Mouse (Mus musculus) neural tube, embryonic 15.5 days (tissue): ENCODE measurements at regions not wholly inside any gene's neighbourhood (a gene's known extent, or its start where the extent isn't known, plus 50 kb on each side); places are given as distances from the start of the nearest gene placed in this dataset.
A peak's percentile ranks its signal among the peaks of the same experiment; 100 is the strongest.

Experiments
- ATAC-seq: fragments of 200-750 bp; cut with Nextera tagmentation; 2 replicates; pipeline ENCODE4 v1.8.0; 2017; ENCODE audit warnings: mild to moderate bottlenecking, moderate TSS enrichment, moderate library complexity; ENCODE audit not compliant: low FRiP score
- H3K27ac ChIP-seq: fragments of 300-500 bp; sonication (generic); replicated peaks from 2 replicates; pipeline ENCODE4 v1.5.1; 2015; ENCODE audit warnings: mild to moderate bottlenecking, inconsistent platforms
- H3K27me3 ChIP-seq: fragments of 300-500 bp; sonication (generic); replicated peaks from 2 replicates; pipeline ENCODE4 v1.6.1; 2015; ENCODE audit warnings: inconsistent platforms
- H3K36me3 ChIP-seq: fragments of 300-500 bp; sonication (generic); 2 replicates; pipeline ENCODE4 v1.6.1; 2015; ENCODE audit warnings: inconsistent platforms
- H3K4me1 ChIP-seq: fragments of 300-500 bp; sonication (generic); 2 replicates; pipeline ENCODE4 v1.6.1; 2015; ENCODE audit warnings: inconsistent platforms
- H3K4me2 ChIP-seq: fragments of 300-500 bp; sonication (generic); 2 replicates; pipeline ENCODE4 v1.6.1; 2015; ENCODE audit warnings: inconsistent platforms, mild to moderate bottlenecking, moderate library complexity
- H3K4me3 ChIP-seq: fragments of 300-500 bp; sonication (generic); replicated peaks from 2 replicates; pipeline ENCODE4 v1.5.1; 2015; ENCODE audit warnings: mild to moderate bottlenecking, inconsistent platforms
- H3K9ac ChIP-seq: fragments of 300-500 bp; sonication (generic); replicated peaks from 2 replicates; pipeline ENCODE4 v1.6.1; 2015; ENCODE audit warnings: mild to moderate bottlenecking, inconsistent platforms
- H3K9me3 ChIP-seq: fragments of 300-500 bp; sonication (generic); replicated peaks from 2 replicates; pipeline ENCODE4 v1.6.1; 2016; ENCODE audit warnings: inconsistent platforms
- WGBS: fragments of 180-500 bp; shearing (Covaris S2); methylation state at CpG from one replicate; pipeline ENCODE4 v1.1.7; 2015; ENCODE audit warnings: mixed read lengths; 5-methylcytosine and 5-hydroxymethylcytosine counted together

DNA sequence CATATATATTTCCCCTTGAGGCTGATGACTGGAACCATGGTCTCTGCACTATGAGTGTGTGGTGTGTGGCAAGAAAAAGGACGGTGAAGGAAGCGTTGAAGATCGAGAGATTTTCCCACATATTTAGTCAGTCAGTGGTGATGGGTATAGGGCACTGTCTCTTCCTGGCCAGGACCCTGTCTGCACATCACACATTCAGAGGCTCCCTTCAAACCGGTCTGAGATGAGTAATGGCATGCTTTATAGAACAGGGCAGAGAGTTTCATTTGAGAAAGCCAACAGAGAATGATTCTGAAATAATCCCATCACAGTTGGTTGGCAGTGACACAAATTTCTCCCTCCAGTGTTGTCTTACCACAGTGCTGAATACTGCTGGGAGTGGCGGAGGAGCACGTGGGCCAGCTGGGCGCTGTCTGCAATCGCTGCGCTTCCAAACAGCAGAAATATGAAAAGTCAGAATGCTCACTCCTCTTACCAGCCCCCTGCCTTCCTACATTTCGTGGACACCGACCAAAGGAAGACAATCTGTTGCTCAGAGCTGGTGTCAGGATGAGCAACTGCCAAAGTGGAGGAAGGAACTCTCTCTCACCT, 77.2 kb upstream of the Rapgef5 start:
- Histone ChIP-seq H3K9ac (no peak overlapping the region), H3K36me3 (no peaks in the 10 kb centered on the region), H3K27ac (no peak overlapping the region), H3K9me3 (no peaks in the 10 kb centered on the region), H3K4me3 (no peak overlapping the region), H3K27me3 (no peaks in the 10 kb centered on the region), H3K4me1 (no peaks in the 10 kb centered on the region), H3K4me2 (no peak overlapping the region)
- ATAC-seq: no peak
- 70% methylated on average over 11 of the region's 11 CpGs for WGBS

DNA sequence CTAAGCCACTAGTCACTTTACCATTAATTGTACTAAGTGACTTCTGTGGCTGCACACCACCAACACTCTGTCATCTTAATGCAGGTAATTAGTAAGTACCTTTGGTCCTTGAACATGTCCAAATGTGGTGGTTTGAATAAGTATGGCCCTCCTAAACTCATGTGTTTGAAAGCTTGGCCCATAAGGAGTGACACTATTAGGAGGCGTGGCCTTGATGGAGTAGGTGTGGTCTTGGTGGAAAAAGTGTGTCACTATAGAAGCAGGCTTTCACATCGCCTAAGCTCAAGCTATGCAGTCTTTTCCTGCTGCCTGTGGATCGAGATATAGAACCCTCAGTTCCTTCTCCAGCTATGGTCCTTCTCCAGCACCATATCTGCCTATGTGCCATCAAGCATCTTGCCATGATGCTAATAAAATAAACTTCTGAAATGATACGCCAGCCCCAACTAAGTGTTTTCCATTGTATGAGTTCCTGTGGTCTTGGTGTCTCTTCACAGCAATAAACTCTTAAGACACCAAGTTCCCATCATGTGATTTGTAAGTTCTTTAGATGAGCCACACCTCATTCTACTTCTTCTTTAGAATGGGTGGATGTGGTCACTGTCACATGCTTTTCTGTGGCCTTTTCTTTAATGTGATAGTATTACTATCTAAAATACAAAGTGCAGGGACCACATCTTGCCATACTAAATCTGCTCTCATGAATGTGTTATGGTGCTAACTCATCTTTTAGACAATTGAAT, 71.9 kb upstream of the Rapgef5 start:
- no peak for ATAC-seq
- no peaks in the 10 kb centered on the region for H3K36me3 ChIP-seq
- no peaks in the 10 kb centered on the region for H3K9me3 ChIP-seq
- peaks cover 13% of the 10 kb centered on the region for H3K4me1 ChIP-seq
- H3K9ac ChIP-seq: no peak overlapping the region
- no peak overlapping the region for H3K27ac ChIP-seq
- whole genome bisulfite sequencing: 92% methylated on average over 4 of the region's 4 CpGs
- H3K4me2 ChIP-seq: no peak overlapping the region
- no peak overlapping the region for H3K4me3 ChIP-seq
- no peaks in the 10 kb centered on the region for H3K27me3 ChIP-seq

DNA sequence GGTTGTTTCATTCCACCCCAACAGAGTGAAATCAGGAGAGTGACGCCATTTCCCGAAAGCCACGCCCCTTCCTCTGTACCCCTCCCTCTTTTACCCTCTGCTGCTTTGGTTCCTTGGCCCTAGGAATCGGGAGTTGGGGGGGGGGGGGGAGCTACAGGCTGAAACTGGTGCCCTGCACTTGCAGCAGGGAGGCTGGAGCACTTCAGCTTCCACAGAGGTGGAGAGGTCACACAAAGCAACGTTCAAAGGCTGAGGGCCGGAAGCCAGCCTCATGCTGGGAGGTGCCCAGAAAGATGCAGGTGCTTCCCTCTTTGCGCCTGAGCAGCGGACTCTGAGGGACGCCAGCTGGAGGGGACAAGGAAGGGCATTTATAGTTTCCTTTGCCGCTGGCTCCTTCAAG, 69.1 kb upstream of the Rapgef5 start:
- peak overlapping the region; percentile 42 for H3K4me2 ChIP-seq
- no peak overlapping the region for H3K27ac ChIP-seq
- WGBS: 19% methylated on average over 10 of the region's 10 CpGs
- no peak for ATAC-seq
- no peak overlapping the region for H3K4me3 ChIP-seq
- peaks cover 13% of the 10 kb centered on the region for H3K4me1 ChIP-seq
- H3K9ac ChIP-seq: no peak overlapping the region
- H3K36me3 ChIP-seq: no peaks in the 10 kb centered on the region
- H3K9me3 ChIP-seq: no peaks in the 10 kb centered on the region
- no peaks in the 10 kb centered on the region for H3K27me3 ChIP-seq

DNA sequence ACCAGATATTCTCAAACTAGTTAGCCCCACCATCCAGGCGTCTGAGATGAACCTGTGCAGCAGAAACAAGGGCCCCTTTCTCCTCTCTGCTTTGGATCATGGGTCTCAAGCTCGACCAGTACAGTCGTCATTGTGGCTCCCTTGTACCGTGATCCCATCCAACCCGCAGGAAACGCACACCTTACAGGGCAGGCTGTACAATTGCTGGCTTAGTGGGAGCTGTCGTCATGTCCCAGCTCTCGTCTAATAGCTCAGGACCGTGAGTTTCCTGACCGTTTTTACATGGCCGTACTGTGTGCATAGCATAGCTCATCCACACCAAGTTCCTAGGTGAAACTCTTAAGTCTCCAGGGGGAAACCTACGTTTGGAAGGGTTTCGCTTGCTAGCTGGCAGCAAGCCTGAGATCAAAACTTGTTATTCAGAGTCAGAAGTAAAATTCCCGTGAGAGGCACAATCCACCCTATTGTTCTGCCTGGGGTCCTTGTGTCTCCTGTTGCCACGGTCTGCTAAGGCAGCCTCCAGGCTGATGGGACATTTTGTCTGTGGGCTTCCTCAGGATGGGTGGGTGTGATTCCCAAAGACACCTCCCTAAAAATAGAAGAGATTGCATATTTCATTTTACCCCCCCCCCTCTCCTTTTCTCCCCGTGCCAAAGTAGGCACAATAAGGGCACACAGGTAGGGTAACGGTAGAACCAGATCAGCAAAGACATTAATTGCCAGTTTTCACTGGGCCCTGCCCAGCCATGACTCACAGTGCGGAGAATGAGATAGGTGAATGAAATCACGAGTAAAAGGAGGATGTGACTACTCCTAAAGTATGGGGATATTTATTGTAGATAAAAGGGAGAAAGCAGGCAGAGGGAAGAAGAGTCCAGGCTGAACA, 68.2 kb upstream of the Rapgef5 start:
- WGBS: 64% methylated on average over 19 of the region's 19 CpGs
- no peak for ATAC-seq

DNA sequence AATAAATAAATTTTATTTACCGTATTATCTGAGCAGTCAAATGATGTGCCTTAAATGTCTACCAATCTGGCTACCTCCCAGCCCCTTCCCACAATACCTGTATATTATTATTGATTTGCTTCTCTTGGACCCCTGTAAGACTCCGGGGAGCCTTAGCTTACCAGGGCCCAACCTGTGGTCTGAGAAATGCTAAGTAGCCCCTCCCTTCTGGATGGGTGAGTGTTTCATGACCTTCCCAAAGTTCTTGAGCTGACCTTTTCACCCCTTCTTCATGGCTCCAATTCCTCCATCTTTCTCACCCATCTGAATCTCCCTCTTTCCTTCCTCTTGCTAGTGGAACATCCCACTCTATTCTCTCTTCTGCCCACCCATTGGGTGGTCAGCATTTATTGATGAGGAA, 67.2 kb upstream of the Rapgef5 start:
- Histone ChIP-seq H3K27ac (no peak overlapping the region), H3K9ac (no peak overlapping the region), H3K36me3 (no peaks in the 10 kb centered on the region), H3K4me3 (no peak overlapping the region), H3K4me1 (peaks cover 13% of the 10 kb centered on the region), H3K4me2 (no peak overlapping the region), H3K27me3 (no peaks in the 10 kb centered on the region), H3K9me3 (no peaks in the 10 kb centered on the region)
- ATAC-seq: no peak
- WGBS: 87% methylated on average over 2 of the region's 2 CpGs

More for the DNA sequence above, 68.2 kb upstream of the Rapgef5 start:
- H3K9me3 ChIP-seq: no peaks in the 10 kb centered on the region
- peaks cover 13% of the 10 kb centered on the region for H3K4me1 ChIP-seq
- H3K36me3 ChIP-seq: no peaks in the 10 kb centered on the region
- no peaks in the 10 kb centered on the region for H3K27me3 ChIP-seq
- H3K4me2 ChIP-seq: no peak overlapping the region
- H3K27ac ChIP-seq: no peak overlapping the region
- H3K4me3 ChIP-seq: no peak overlapping the region
- H3K9ac ChIP-seq: no peak overlapping the region

DNA sequence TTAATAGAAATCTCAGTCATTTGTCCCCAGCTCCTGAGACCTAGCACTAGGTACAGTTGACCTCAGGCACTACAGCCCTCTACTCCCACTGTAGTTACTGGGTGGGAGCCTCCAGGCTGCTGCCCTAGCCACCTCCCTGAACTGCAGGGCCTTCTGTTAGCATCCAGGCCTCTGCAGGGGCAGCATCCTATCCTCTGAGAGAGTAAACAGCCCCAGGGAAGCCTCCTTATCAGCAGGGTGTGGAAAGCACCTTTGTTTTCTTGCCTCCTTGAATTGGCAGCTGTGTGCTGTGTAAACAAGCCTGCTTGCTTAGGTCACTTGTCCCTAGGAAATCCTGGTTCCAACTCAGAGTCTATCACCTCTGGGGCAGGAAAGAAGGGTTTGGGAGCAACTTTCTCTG, 66.2 kb upstream of the Rapgef5 start:
- Histone ChIP-seq H3K4me1 (peaks cover 13% of the 10 kb centered on the region), H3K27ac (no peak overlapping the region), H3K4me3 (no peak overlapping the region), H3K36me3 (no peaks in the 10 kb centered on the region), H3K9ac (no peak overlapping the region), H3K9me3 (no peaks in the 10 kb centered on the region), H3K27me3 (no peaks in the 10 kb centered on the region), H3K4me2 (no peak overlapping the region)
- ATAC-seq: no peak

DNA sequence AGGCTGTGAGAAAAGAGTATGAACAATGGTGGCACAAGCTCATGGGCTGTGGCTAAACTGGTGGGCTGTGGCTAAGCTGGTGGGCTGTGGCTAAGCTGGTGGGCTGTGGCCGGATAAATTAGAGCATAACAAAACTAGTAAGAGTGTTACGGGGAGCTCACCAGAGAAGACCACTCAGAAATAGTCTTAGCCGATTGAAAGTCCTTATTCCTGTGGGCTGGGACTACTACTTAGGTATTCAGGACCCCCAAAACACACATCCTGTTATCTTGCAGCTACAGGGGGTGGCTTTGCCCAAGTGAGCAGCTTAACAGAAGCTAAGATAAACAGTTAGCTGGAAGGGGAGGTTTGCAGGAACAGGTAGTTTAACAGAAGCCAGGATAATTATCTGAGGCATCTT, 65.4 kb upstream of the Rapgef5 start:
- H3K9ac ChIP-seq: no peak overlapping the region
- H3K4me1 ChIP-seq: peaks cover 13% of the 10 kb centered on the region
- H3K36me3 ChIP-seq: no peaks in the 10 kb centered on the region
- H3K27ac ChIP-seq: no peak overlapping the region
- ATAC-seq: no peak
- WGBS: 80% methylated on average over 3 of the region's 3 CpGs
- H3K4me2 ChIP-seq: no peak overlapping the region
- H3K27me3 ChIP-seq: no peaks in the 10 kb centered on the region
- H3K9me3 ChIP-seq: no peaks in the 10 kb centered on the region
- H3K4me3 ChIP-seq: no peak overlapping the region

DNA sequence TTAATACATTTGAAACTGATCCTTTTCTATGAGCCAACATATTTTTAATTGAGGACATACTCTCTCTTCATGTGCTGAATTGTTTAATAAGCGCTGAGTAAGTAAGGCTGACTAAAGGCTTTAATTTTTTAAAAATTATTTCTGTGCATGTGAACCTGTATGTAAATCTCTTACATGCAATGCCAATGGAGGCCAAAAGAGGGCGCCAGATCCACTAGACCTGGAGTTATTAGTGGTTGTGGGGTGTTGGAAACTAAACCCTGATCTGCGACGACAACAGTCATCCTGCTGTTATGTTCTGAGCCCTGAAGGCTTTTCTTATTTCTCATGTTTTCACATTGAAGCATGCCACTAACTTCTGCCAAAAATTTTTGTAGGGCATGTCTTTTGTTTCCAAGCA, 64.8 kb upstream of the Rapgef5 start:
- H3K4me2 ChIP-seq: no peak overlapping the region
- no peaks in the 10 kb centered on the region for H3K36me3 ChIP-seq
- no peak overlapping the region for H3K4me3 ChIP-seq
- no peak overlapping the region for H3K27ac ChIP-seq
- no peak for ATAC-seq
- H3K4me1 ChIP-seq: peaks cover 11% of the 10 kb centered on the region
- no peak overlapping the region for H3K9ac ChIP-seq
- WGBS: 61% methylated on average over 4 of the region's 4 CpGs
- H3K27me3 ChIP-seq: no peaks in the 10 kb centered on the region
- no peaks in the 10 kb centered on the region for H3K9me3 ChIP-seq

DNA sequence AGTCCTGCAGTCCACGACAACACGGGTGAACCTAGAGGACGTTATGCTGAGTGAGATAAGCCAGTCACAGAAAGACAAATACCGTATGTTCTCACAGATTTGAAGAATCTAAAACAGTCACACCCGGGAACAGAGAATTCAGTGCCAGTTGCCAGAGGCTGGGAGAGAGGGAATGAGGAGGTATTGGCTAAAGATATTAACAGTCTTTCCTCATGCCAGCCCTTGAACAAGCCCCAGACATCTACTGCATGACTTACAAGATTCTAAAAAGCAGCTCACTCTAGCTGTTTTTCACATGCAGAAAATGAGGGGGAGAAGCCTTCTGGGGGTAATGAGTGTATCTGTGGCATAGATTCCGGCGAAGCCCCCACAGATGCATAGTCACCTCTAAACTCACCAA, 60.5 kb upstream of the Rapgef5 start:
- Histone ChIP-seq H3K4me2 (no peak overlapping the region), H3K36me3 (no peaks in the 10 kb centered on the region), H3K27me3 (no peaks in the 10 kb centered on the region), H3K9me3 (no peaks in the 10 kb centered on the region), H3K9ac (no peak overlapping the region), H3K27ac (no peak overlapping the region), H3K4me3 (no peak overlapping the region), H3K4me1 (0 out of 2 replicates have a peak, but pooled peaks cover 2% of the 10 kb centered on the region)
- 87% methylated on average over 7 of the region's 7 CpGs for WGBS
- no peak for ATAC-seq

DNA sequence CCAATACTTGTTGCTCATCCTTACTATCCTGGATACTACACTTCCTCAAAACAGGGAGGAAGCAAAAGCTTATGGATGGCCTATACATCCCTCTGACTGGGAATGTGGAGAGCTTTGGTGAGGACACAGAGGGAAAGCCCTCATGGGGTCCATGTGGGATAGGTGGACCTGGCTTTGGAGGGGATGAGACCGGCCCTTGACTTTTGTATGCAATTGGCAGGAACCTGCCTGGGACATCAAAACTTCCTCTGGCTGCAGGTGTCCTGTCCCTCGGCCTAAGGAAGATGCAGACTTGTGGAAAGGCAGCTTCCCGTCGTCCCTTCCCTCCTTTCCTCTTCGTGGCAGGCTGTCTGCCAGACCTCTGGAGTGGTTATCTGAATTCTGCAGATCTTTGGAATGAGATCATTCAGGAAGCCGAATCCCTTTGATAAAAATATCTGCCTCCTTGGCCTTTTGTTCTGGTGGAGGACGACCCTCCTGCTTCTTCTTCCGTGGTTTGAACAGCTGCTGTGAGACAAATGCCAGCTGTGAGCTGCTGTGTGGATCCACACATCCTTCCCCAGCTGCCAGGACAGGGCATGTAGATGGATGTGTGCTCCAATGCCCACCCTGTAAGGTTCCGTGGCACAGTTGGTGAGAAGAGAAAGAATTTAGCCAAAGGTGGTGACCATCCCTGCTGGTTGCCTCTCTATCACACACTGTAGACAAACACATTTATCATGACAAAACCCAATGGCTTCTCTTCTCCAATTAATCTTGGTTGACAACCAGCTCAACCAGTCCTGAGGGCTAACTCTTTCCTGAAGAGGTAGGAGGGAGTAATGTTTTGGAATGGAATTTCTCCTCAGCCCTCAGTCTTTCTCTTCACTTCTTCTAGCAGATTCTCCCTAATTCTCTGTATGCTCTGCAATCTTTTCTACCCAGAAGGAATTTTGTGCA, 57.9 kb upstream of the Rapgef5 start:
- Histone ChIP-seq H3K9me3 (no peaks in the 10 kb centered on the region), H3K9ac (no peak overlapping the region), H3K4me3 (no peak overlapping the region), H3K36me3 (no peaks in the 10 kb centered on the region), H3K27ac (no peak overlapping the region), H3K4me1 (0 out of 2 replicates have a peak, but pooled peaks cover 2% of the 10 kb centered on the region), H3K4me2 (no peak overlapping the region), H3K27me3 (no peaks in the 10 kb centered on the region)
- 47% methylated on average over 9 of the region's 9 CpGs for WGBS
- no peak for ATAC-seq

DNA sequence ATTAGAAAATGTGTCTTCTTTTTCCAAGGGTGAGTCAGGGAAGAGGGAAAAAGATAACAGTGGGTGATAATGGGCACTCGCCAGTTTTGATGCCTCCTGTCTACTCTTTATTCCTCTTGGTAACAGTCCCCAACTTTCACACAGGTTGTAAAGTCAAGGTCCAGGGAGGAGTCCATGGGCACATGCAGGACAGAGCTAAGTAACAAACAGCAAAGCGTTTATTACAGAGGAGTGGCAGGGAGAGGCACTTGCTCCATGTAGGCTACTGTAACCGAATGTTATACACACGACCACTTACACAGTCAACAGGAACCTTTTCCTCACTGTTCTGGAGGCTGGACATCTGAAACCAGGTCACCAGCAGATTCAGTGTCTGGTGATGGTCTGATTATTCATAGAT, 56.7 kb upstream of the Rapgef5 start:
- no peaks in the 10 kb centered on the region for H3K36me3 ChIP-seq
- no peak for ATAC-seq
- no peak overlapping the region for H3K9ac ChIP-seq
- H3K27ac ChIP-seq: no peak overlapping the region
- 0 out of 2 replicates have a peak, but pooled peaks cover 2% of the 10 kb centered on the region for H3K4me1 ChIP-seq
- no peak overlapping the region for H3K4me3 ChIP-seq
- 84% methylated on average over 4 of the region's 4 CpGs for WGBS
- no peaks in the 10 kb centered on the region for H3K27me3 ChIP-seq
- no peak overlapping the region for H3K4me2 ChIP-seq
- no peaks in the 10 kb centered on the region for H3K9me3 ChIP-seq
